Mouse (Mus musculus): Measurements from ENCODE around the gene Fam240a. TPM values are rescaled to one million over a fixed set of nuclear protein-coding genes. Genes with fewer than 3 reads are reported as not detected.

The Fam240a gene
- polyA plus RNA-seq, 1 experiment = not detected

DNA sequence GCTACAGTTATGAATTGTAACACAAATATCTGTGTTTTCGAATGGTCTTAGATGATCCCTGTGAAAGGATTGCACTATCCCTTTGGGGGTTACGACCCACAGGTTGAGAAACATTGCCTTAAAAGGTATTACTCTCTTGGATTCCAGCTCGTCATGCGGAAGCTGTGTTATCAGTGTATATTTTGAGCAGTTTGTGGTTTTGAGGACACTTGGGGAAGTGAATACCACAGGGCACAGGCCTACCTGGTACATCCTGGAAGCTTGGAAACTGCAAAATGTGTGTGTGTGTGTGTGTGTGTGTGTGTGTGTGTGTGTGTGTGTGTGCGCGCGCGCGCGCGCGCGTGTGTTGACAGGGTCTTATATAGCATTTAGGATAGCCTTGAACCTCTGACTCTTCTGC lies 35.2 kb upstream of the Fam240a start:
- H3K36me3 ChIP-seq (ENCODE audit: control insufficient read depth, insufficient read depth) = no peaks in the 10 kb centered on the region
- H3ac ChIP-seq (ENCODE audit: control insufficient read depth, insufficient read length) = no peak overlapping the region
- no peaks in the 10 kb centered on the region for H3K79me2 ChIP-seq (ENCODE audit: control insufficient read depth, insufficient read depth)
- peaks cover 30% of the 10 kb centered on the region for H3K27me3 ChIP-seq (ENCODE audit: control insufficient read depth, insufficient read depth, insufficient read length)
- H3K4me2 ChIP-seq (ENCODE audit: low read depth) = no peak overlapping the region
- no peak overlapping the region for H3K4me3 ChIP-seq
- TF ChIP-seq MYOG (IDR thresholded peaks at IDR 0.05; ENCODE audit: control insufficient read depth in 1 of 3, insufficient read depth in 1 of 3, insufficient read length in 2 of 3, low read depth in 2 of 3) (no peak), POLR2AphosphoS2 (IDR thresholded peaks at IDR 0.05; ENCODE audit: insufficient read length, low read depth) (no peak), MAX (IDR thresholded peaks at IDR 0.05; ENCODE audit: low read depth) (no peak), MYOD1 (IDR thresholded peaks at IDR 0.05; ENCODE audit: control insufficient read depth in 1 of 3, insufficient read length in 2 of 3, low read depth in 2 of 3) (no peak), E2F4 (IDR thresholded peaks at IDR 0.05; ENCODE audit: insufficient read depth) (no peak), TCF3 (IDR thresholded peaks at IDR 0.05; ENCODE audit: insufficient read length, low read depth) (no peak), POLR2A (IDR thresholded peaks at IDR 0.05; ENCODE audit: insufficient read length, low read depth) (no peak), CEBPB (IDR thresholded peaks at IDR 0.05; ENCODE audit: insufficient read depth, poor library complexity, severe bottlenecking) (no peak), SRF (IDR thresholded peaks at IDR 0.05; ENCODE audit: control insufficient read depth, insufficient read length, low read depth) (no peak), REST (IDR thresholded peaks at IDR 0.05; ENCODE audit: insufficient read depth, insufficient read length) (no peak), USF1 (IDR thresholded peaks at IDR 0.05; ENCODE audit: low read depth) (no peak), TCF12 (IDR thresholded peaks at IDR 0.05; ENCODE audit: insufficient read depth, poor library complexity, severe bottlenecking) (no peak)

DNA sequence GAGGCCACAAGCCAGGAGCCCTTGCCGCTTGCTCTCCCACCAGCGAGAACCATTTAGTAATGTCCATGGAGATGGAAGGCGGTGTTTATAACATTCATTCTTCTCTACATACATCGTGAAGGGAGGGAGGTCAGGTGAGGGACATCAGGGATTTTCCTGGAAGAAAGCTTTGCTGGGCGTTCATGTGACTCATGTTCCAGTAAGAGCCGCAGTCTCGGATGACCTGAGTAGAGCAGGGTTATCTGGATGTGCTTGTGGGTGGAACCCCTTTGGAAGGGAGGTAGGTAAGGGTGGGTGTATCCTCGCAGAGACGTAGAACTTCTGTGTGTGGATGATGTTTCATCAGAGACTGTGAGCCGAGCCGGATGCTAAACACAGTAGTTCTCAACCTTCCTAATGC lies 34.7 kb upstream of the Fam240a start, which contains the start of gene Lrrc2:
Lrrc2 (plus strand) TSS at position 149 of the 400 bp plus-strand sequence.
- H3ac ChIP-seq (ENCODE audit: control insufficient read depth, insufficient read length) = no peak within 1 kb of the TSS
- H3K36me3 ChIP-seq (ENCODE audit: control insufficient read depth, insufficient read depth) = no peaks in the 10 kb centered on the region
- H3K4me2 ChIP-seq (ENCODE audit: low read depth) = no peak within 1 kb of the TSS
- no peaks in the 10 kb centered on the region for H3K79me2 ChIP-seq (ENCODE audit: control insufficient read depth, insufficient read depth)
- no peak for TF ChIP-seq USF1 (IDR thresholded peaks at IDR 0.05; ENCODE audit: low read depth)
- no peak within 1 kb of the TSS for H3K4me3 ChIP-seq
- peaks cover 33% of the 10 kb centered on the region for H3K27me3 ChIP-seq (ENCODE audit: control insufficient read depth, insufficient read depth, insufficient read length)

DNA sequence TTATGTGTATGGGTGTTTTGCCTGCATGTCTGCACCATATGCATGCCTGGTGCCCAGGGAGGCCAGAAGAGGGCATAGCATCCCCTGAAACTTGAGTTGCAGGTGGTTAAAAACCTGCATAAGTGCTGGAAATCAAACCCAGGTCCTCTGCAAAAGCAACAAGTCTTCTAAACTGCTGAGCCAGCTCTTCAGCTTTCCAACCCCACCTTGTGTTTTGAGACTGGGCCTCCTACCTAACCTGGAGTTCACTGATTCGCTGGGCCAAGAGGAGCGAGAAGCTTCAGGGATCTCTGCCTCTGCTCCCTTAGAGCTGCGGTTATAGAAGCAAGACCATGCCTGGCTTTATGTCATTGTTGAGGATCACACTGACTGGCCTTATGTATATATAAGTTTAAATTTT lies 33.4 kb upstream of the Fam240a start:
- peaks cover 25% of the 10 kb centered on the region for H3K27me3 ChIP-seq (ENCODE audit: control insufficient read depth, insufficient read depth, insufficient read length)
- no peak for TF ChIP-seq CEBPB (IDR thresholded peaks at IDR 0.05; ENCODE audit: insufficient read depth, poor library complexity, severe bottlenecking)
- TF ChIP-seq TCF3 (IDR thresholded peaks at IDR 0.05; ENCODE audit: insufficient read length, low read depth) = no peak
- no peak for TF ChIP-seq SRF (IDR thresholded peaks at IDR 0.05; ENCODE audit: control insufficient read depth, insufficient read length, low read depth)
- TF ChIP-seq REST (IDR thresholded peaks at IDR 0.05; ENCODE audit: insufficient read depth, insufficient read length) = no peak
- TF ChIP-seq POLR2A (IDR thresholded peaks at IDR 0.05; ENCODE audit: insufficient read length, low read depth) = no peak
- TF ChIP-seq MAX (IDR thresholded peaks at IDR 0.05; ENCODE audit: low read depth) = no peak
- TF ChIP-seq USF1 (IDR thresholded peaks at IDR 0.05; ENCODE audit: low read depth) = no peak
- no peak for TF ChIP-seq E2F4 (IDR thresholded peaks at IDR 0.05; ENCODE audit: insufficient read depth)
- no peak for TF ChIP-seq POLR2AphosphoS2 (IDR thresholded peaks at IDR 0.05; ENCODE audit: insufficient read length, low read depth)
- TF ChIP-seq MYOD1 (IDR thresholded peaks at IDR 0.05; ENCODE audit: control insufficient read depth in 1 of 3, insufficient read length in 2 of 3, low read depth in 2 of 3) = no peak
- no peak for TF ChIP-seq TCF12 (IDR thresholded peaks at IDR 0.05; ENCODE audit: insufficient read depth, poor library complexity, severe bottlenecking)
- TF ChIP-seq MYOG (IDR thresholded peaks at IDR 0.05; ENCODE audit: control insufficient read depth in 1 of 3, insufficient read depth in 1 of 3, insufficient read length in 2 of 3, low read depth in 2 of 3) = no peak

DNA sequence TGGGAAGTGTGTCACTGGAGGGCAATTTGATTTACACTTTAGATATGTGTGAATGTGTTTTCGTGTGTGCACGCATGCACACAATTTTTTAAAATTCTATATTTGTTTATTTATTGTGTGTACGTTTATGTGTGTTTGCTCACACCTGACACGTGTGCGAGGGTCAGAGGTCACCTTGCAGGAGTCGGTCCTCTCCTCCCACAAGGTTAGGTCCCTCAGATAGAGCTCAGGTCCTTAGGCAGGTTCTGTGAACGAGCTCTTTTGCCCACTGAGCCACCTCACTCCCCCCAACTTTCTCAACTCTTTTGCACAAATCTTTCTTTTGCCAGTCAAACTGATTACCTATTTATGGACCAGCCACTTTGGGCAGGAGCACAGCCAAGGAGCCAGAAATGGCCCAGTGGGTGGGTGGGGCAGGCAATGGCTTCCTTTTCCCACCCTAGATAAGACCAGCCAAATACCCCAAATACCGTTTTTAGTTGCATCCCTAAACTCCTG lies 32.2 kb upstream of the Fam240a start:
- Histone ChIP-seq H3K79me2 (ENCODE audit: control insufficient read depth, insufficient read depth) (no peaks in the 10 kb centered on the region), H3K4me2 (ENCODE audit: low read depth) (no peak overlapping the region), H3K27me3 (ENCODE audit: control insufficient read depth, insufficient read depth, insufficient read length) (peaks cover 16% of the 10 kb centered on the region), H3K36me3 (ENCODE audit: control insufficient read depth, insufficient read depth) (no peaks in the 10 kb centered on the region), H3ac (ENCODE audit: control insufficient read depth, insufficient read length) (no peak overlapping the region), H3K4me3 (no peak overlapping the region)
- no peak for TF ChIP-seq SRF (IDR thresholded peaks at IDR 0.05; ENCODE audit: control insufficient read depth, insufficient read length, low read depth)
- no peak for TF ChIP-seq CEBPB (IDR thresholded peaks at IDR 0.05; ENCODE audit: insufficient read depth, poor library complexity, severe bottlenecking)
- no peak for TF ChIP-seq E2F4 (IDR thresholded peaks at IDR 0.05; ENCODE audit: insufficient read depth)
- no peak for TF ChIP-seq USF1 (IDR thresholded peaks at IDR 0.05; ENCODE audit: low read depth)
- no peak for TF ChIP-seq MYOG (IDR thresholded peaks at IDR 0.05; ENCODE audit: control insufficient read depth in 1 of 3, insufficient read depth in 1 of 3, insufficient read length in 2 of 3, low read depth in 2 of 3)
- TF ChIP-seq TCF12 (IDR thresholded peaks at IDR 0.05; ENCODE audit: insufficient read depth, poor library complexity, severe bottlenecking) = no peak

More for the DNA sequence above, 33.4 kb upstream of the Fam240a start:
- no peaks in the 10 kb centered on the region for H3K79me2 ChIP-seq (ENCODE audit: control insufficient read depth, insufficient read depth)
- H3K4me2 ChIP-seq (ENCODE audit: low read depth) = no peak overlapping the region
- no peaks in the 10 kb centered on the region for H3K36me3 ChIP-seq (ENCODE audit: control insufficient read depth, insufficient read depth)
- no peak overlapping the region for H3ac ChIP-seq (ENCODE audit: control insufficient read depth, insufficient read length)
- H3K4me3 ChIP-seq = no peak overlapping the region

- H3K4me3 ChIP-seq = no peak overlapping the region
- TF ChIP-seq MYOD1 (IDR thresholded peaks at IDR 0.05; ENCODE audit: control insufficient read depth in 1 of 3, insufficient read length in 2 of 3, low read depth in 2 of 3) (no peak), TCF12 (IDR thresholded peaks at IDR 0.05; ENCODE audit: insufficient read depth, poor library complexity, severe bottlenecking) (no peak), POLR2A (IDR thresholded peaks at IDR 0.05; ENCODE audit: insufficient read length, low read depth) (no peak), POLR2AphosphoS2 (IDR thresholded peaks at IDR 0.05; ENCODE audit: insufficient read length, low read depth) (no peak), USF1 (IDR thresholded peaks at IDR 0.05; ENCODE audit: low read depth) (no peak), REST (IDR thresholded peaks at IDR 0.05; ENCODE audit: insufficient read depth, insufficient read length) (no peak), MYOG (IDR thresholded peaks at IDR 0.05; ENCODE audit: control insufficient read depth in 1 of 3, insufficient read depth in 1 of 3, insufficient read length in 2 of 3, low read depth in 2 of 3) (no peak), MAX (IDR thresholded peaks at IDR 0.05; ENCODE audit: low read depth) (no peak), TCF3 (IDR thresholded peaks at IDR 0.05; ENCODE audit: insufficient read length, low read depth) (no peak), SRF (IDR thresholded peaks at IDR 0.05; ENCODE audit: control insufficient read depth, insufficient read length, low read depth) (no peak), CEBPB (IDR thresholded peaks at IDR 0.05; ENCODE audit: insufficient read depth, poor library complexity, severe bottlenecking) (no peak), E2F4 (IDR thresholded peaks at IDR 0.05; ENCODE audit: insufficient read depth) (no peak)
- peaks cover 14% of the 10 kb centered on the region for H3K27me3 ChIP-seq (ENCODE audit: control insufficient read depth, insufficient read depth, insufficient read length)
- H3K36me3 ChIP-seq (ENCODE audit: control insufficient read depth, insufficient read depth) = no peaks in the 10 kb centered on the region
- H3ac ChIP-seq (ENCODE audit: control insufficient read depth, insufficient read length) = no peak overlapping the region
- H3K79me2 ChIP-seq (ENCODE audit: control insufficient read depth, insufficient read depth) = no peaks in the 10 kb centered on the region
- no peak overlapping the region for H3K4me2 ChIP-seq (ENCODE audit: low read depth)
Observed at GRCm38 (mm10) chr9:110947900-110948299, 31.2 kb upstream of the Fam240a start.
